Mouse (Mus musculus): ENCODE data around the gene Ampd3.

Ampd3 gene

DNA sequence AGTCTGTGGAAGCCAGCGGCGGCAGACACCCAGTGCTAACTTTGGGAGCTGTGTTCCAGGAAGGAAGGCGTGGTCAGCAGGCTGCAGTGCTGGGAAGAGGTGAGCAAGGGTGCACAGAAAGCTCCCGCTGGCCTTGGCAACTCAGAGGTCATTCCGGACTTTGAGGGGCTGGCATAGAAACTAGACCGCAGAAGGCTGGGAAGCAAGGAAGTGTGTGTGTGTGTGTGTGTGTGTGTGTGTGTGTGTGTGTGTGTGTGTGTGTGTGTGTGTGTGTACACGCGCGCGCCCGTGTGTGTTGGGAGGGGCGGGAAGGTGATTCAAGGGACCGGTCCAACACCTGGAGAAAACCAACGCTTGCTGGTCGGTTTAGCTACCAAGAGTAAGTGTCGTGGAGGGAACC lies at the start of gene Ampd3:
TSS of gene Ampd3 (plus strand) at position 206 of the 400 bp plus-strand sequence.
- DNase-seq (ENCODE audit: low spot score), result no peak

DNA sequence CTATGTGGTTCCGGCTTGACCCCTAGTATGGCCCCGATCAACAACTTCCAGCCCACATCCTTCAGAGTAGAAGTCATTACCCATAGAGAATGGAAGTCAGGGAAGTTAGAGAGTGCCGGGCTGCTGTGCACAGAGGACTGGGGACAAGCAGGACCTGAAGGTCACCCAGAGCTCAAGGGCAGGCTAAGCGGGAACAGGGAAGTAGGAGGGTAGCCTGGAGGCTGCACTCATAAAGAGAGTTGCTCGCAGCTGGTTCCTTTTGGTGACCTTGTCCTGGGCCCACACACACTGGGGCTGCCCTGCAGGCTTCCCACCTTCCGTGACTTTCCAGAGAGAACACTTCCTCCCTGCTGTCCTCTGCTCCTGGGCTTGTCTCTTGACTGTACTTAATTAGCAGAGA lies 49.5 kb upstream of the Ampd3 start:
- no peak for DNase-seq (ENCODE audit: low spot score)

DNA sequence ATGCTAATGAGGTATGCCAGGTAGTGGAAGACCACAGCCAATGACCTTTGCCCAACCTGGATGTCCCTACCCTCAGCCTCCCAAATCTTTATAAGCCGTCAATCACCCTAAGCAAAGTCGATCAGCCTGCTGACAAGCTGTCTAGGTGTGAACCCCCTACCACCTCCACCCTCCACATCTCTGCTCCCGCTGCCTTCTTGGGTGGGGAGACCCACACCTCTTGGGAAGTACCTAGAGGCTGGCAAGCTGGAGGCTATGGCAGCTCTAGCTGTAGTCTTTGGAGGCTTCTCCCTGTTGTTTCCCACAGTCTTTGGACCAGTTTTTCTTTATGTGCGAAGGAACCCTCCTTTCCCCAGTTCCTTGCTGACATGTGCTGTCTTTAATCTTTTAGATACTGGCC lies 48.1 kb upstream of the Ampd3 start:
- DNase-seq (ENCODE audit: low spot score), result no peak

DNA sequence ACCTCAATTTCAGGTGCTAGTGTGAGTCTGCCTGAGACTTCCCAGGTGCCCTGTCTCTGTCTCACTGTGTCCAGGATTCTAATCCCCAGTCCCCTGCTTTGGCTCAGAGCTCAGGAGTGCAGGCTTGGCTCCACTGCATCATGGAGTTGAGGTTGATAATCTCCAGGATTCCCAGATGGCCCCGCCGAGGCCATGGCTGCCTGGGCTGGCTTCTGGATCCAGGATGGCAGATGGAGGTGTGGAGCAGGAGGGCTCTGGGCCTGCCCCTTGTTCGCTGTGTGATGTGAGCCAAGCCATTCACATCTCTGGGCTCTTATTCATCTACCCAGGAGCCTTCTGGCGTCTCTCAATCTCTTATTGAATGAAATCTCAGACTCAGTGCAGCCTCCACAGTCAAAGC lies 45.8 kb upstream of the Ampd3 start:
- DNase-seq (ENCODE audit: low spot score), result no peak

DNA sequence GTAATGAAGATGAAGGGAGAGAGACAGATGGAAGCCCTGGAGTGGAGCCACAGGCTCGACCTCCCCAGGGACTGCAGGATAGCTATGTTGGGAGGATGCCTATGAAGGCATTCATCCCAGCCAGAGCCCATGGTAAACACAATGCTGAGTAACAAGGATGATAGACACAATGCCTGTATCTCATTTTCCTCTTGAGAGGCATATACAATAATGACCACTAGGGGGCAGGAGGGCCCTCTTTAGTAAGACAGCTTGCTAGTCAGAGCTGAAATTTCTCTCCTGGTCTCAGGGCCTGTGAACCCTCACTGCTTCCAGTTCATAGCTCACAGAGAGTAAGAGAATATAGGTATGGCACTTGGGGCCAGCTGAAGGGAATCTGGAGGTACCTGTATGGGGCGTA lies 41.0 kb upstream of the Ampd3 start:
- DNase-seq (ENCODE audit: low spot score), result peak; percentile 38

DNA sequence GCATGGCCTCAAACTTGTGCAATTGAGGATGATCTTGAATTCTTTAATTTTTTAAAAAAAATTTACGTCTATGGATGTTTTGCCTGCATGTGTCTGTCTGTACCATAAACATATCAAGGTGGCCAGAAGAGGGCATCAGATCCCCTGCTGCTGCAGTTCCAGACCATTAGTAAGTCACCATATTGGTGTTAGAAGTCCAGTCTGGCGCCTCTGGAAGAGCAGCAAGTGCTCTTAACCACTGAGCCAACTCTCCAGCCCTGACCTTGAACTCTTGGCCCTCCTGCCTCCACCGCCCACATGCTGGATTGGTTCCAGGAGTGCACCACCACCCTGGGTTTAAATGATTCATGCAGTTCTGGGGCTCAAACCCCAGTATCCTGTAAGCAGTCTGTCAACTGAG lies 39.1 kb upstream of the Ampd3 start:
- no peak for DNase-seq (ENCODE audit: low spot score)

DNA sequence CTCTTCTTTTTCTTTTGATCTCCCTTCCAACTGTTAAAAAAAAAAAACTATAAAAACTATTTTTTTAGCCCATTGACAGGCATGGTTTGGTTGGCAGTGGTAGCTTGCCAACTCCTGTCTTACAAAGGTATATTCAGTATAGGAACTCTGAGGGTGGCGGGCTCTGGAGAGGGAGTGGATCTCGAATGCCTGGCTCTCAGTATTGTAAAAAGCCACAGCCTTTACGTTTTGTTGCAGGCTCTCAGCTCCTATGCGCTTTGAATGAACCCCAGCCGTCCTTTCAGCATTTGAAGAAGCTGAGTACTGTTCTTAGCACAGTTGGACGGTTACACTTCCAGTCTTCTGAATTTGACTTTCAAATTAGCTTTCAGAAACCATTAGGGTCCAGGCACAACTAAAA lies 38.7 kb upstream of the Ampd3 start:
- no peak for DNase-seq (ENCODE audit: low spot score)

DNA sequence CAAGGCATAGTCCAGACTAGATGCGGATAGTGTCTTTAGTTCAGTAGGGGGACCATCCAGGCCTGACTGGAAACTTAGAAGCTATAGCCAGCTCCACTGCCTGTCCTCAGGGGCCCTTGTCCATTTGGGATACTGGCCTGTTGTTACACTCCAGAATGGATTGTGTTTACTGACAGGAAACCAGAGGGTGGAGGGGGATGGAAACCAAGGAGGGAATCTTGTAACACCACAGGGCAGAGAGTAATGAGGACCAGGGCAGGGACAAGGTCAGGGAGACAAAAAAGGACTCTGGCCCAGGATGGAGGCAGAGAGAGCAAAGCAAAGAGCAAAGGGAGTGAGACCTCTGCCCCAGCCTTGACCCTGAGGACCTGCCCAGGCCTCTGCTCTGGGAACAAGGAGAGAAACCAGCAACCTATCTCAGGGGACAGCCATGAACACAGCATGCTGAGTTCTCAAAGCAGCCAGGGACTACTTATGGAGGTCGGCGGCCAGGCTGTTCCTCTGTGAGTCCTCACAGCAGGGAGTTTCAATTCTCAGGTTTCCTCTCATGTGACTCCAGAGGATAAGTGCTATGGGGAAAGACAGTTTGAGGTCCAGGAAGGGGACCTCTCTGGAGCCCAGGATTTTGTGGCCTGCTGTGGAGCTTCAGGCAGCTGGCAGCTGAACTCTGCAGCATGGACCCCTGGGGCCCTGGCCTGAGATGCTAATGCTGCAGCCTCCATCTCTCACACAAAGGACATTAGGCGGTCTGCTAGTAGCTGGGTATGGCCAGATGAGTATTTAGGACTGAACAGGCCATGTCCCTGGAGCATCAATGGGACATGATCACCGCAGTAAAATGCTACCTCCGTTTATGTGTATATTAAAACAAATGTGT lies 36.7 kb upstream of the Ampd3 start:
- peak; percentile 29 for DNase-seq (ENCODE audit: low spot score)

DNA sequence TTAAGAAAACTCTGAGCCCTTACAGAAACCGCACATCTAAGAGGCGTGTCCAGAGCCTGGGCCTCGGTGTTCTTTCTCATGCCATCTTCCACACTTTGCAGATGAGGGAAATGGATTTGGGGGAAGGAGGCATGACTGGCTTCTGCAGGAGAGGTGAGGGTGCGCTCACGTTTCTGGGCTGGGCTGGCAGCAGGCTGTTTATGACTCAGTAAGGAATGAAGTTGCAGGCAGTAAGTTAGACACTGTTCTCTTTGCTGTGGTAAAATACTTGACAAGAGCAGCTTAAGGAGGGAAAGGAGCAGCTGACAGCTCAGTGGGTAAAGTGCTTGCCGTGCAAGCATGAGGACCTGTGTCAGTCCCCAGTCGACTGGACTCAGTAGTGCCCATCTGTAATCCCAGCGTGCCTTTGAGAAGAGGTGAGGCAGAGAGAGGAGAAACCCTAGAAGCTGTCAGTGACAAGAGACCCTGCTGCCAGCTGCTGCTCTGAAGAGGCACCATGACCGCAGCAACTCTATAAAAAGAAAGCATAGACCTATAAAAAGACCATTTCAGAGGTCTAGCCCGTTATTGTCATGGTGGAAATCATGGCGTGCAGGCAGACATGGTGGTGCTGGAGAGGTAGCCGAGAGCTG lies 35.9 kb upstream of the Ampd3 start:
- DNase-seq (ENCODE audit: low spot score), result no peak

DNA sequence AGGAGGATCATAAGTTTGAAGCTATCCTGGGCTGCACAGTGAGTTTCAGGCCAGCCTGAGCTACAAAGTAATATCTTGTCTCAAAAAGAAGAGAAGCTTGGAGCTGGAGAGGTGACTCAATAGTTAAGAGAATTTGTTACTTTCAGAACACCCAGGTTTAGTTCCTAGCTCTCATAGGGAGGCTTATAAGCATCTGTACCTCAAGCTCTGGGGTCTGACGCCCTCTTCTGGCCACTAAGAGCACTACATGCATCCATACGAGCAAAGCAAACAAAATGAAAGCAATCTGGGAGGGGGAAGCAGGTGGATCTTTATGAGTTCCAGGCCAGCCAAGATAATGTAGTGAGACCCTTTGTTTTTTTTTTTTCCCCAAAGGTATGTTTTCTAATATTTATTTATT lies 31.1 kb upstream of the Ampd3 start:
- no peak for DNase-seq (ENCODE audit: low spot score)

DNA sequence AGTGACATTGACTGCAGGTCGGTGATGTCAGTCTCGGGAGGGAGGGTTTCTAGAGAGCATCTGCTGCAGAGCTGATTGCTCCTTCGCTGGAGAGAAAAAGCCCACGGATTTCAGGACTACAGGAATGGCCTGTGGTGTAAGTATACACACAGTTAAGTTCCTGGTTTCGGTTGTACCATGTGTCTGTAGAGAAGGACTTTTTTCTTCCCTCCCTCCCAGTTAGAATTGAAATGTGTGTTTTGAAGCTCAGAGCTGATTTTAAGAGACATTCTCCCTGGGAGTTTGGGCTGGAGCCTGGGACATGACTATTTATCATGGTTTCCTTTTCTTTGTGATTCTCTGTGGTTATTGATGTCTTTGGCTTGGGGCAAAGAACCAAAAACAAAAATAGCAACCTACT lies 28.2 kb upstream of the Ampd3 start:
- no peak for DNase-seq (ENCODE audit: low spot score)

DNA sequence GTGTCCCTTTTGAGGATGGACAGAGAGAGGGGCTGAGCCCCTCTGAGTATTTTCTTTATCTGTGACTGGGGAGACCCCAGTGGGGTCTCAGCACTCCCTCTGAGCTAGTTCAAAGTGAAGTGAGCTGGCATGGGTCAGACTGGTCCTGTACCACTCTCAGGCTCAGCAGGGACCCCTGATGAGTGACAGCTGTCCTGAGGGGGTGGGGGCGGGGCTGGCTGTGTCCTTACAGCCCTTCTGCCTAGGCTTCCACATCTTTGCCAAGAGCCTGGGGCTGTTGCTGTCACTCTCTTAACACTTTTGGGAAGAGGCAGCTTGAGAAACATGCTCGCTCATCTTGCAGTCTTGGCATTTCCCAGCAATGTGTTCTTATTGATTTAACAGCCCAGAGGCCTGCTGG lies 27.8 kb upstream of the Ampd3 start:
- no peak for DNase-seq (ENCODE audit: low spot score)

DNA sequence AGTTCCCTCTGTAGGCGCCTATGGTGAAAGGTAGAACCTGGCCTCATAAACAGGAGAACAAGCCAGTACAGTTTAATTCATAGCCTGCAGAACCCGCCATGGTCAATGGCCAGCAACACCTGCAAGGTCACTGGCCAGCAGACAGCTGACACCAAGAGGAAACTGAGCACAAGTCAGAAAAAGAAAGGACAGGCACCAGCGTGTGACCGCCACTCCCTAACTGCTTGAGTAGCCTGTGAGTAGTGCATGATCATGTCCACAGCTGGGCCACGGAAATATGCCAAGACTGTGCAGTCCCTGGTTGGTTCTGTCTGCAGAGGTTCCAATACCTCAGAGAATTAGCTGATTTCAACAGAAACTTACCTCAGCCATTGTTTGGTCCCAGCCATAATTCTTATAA lies 26.0 kb upstream of the Ampd3 start:
- DNase-seq (ENCODE audit: low spot score), result no peak

DNA sequence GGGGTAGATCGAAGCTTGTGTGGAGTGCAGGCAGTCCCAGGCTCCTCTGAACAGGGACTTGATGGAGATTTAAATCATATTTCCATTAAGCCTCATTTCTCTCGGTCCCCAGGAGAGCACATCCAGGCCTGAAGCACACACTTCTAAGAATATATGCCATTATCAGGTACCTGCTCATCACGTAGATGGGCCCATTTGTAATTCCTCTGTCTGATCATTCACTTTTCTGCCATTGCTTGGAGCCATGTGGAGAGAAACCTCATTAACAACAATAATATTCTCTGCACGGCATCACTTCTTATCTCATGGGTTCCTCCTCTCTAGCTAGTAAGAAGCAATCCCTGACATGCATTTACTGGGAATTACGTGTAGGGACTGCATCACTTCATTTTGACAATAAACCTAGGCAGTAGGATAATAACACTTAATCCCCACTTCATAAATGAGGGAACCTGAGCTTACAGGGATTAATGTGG lies 21.9 kb upstream of the Ampd3 start:
- DNase-seq (ENCODE audit: low spot score), result no peak

DNA sequence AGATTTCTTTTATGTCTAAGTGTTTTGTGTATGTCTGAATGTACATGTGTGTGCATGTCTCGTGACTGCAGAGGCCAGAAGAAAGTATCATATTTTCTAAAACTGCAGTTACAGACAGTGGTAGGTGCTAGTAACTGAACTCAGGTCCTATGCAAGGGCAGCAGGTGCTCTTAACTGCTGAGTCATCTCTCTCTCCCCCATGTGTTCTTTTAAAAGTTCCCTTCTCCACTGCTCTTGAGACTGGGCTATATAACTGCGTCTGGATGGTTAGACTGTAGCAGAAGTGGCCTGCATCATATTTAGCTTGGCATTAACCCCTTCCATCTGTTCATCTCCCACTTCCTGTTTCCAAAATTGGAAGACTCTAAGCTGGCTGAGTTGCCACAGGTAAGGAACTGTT lies 21.2 kb upstream of the Ampd3 start:
- DNase-seq (ENCODE audit: low spot score), result no peak

DNA sequence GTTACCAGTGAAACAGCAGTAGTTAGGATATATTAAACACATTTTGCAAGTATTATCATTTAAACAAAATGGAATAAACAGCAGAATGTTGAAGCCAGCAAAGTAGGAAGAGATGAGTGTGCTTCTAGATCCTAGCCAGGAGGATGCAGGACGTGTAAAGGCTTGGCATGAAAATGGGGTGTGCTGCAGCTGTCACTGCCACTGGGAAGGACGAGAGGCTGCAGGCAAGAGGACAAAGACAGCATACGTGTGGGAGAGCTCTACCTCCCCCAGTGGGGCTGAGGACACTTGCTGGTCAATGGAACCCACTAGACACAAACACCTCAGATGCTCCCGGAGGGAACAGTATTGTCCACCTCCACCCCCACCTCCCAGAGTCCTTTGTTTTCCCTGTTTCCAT lies 17.2 kb upstream of the Ampd3 start:
- DNase-seq (ENCODE audit: low spot score), result no peak

DNA sequence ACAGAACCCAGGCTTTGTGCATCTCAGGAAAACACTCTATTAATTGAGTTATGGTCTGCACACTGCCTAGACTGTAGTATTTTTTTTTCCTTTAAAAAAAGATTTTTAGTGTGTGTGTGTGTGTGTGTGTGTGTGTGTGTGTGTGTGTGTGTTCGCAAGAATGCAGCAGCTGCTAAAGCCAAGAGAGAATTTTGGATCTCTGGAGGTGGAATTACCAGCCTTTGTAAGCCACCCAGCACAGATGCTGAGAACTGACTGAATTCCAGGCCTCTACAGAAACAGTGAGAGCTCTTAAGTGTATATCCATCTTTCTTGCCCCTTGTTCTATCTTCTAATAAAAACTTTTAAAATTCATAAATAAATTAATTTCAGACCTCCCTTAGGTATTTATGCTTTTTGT lies 16.4 kb upstream of the Ampd3 start:
- no peak for DNase-seq (ENCODE audit: low spot score)

DNA sequence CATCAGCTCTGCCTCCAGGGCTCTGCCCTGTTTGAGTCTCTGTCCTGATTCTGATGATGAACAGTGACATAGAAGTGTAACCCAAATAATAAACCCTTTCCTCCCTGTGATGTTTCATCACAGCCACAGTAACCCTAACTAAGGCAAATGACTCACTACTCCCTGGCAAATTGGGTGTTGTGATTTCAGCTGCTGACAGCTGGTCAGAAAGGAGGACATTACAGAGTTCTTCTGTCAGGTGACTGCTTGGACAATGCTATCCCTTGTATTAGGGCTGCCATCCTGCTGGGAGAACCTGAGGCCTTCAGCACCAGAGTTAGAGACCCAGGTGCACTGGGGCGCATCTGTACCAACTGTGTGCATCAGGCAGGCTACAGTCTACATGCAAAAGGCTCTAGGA lies 14.7 kb upstream of the Ampd3 start:
- no peak for DNase-seq (ENCODE audit: low spot score)

DNA sequence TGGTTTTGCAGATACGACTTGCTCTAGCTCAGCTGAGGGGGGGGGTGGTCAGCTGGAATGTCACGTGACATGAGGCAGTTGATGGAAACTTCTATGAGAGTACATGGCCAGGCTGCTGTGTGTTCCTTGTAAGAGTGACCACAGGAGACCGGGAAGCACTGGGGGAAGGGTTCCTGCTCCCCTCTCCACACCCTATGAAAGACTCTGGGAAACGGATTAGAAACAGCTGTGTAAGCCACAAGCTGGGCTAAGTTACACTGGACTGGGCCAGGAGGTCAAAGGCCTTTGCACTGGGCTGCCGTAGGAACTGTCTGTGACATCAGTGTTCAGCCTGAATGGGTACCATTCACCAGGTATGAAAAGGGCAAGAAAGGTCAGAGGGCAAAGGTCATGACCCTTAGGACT lies 14.1 kb upstream of the Ampd3 start:
- no peak for DNase-seq (ENCODE audit: low spot score)

DNA sequence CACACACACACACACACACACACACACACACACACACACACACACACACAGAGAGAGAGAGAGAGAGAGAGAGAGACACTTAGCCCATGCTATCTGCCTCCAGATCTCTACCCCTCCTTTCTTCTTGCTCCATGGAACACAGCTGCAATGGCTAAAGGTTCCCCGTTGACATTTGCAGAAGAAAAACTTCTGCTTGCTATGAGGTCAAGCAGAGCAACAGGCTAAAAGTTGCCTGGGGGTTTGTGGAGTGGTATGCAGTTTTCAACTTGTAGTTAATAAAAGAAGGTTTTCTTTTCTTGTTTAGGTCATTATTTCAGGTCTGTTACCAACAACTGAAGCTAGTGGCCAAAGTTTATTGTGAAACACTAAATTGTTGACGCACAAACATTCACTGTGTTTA lies 11.6 kb upstream of the Ampd3 start:
- DNase-seq (ENCODE audit: low spot score), result no peak

DNA sequence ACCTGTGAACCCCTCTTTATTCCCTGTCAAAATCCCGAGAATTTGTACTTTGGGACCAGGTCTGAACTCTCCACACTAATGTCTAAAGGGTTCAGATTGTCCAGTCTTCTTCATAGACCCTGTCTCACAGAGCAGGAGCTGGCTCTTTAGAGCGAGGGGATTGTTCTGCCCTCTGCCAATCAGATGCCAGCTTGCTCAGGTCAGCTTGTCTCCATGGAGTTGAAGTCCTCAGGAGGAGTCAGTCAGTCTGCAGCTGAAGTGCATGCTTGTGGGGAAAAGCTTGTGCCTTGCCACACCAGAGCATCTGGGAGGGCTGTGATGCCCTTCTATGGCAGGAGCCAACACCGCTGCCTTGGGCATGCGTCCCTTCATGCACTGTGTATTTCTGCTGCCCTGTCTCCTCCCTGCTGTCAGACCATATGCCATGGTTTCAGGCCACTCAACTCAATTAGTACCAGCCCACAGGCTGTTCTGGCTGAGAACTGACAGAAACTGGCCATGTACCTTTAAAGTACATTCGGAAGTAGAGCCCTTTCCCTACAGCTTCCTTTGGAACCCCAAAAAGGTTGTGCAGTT lies 5.3 kb upstream of the Ampd3 start:
- no peak for DNase-seq (ENCODE audit: low spot score)

DNA sequence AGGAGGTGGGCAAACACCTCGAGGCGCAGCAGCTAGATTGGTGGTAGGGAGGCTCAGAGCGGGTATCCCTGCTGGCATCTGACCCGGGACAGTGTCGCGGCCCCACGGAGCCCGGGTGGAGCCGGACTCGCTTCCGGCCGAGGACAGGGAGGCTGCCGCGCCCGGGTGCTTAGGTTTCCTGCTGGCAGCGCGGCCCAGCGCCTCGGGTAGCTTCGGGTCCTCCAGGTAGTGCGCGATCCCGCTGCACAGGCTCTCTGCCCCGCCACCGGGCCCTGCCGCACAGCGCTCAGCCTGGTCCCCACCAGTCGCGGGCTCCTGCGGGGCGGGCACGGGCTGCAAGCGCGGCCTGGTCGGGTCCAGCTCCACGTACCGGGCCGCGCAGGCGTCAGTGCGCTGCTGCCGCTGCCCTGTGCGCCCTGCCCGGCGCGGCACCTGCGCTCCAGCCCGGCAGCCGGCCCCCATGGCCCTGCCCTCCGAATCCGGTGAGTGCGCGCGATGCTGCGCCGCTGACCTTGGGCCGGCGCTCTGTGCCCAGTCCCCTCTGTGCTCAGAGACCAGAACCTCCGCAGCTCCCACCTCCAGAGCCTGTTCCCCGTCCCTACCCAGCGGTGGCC lies 552 bp downstream of the Ampd3 start:
- no peak for DNase-seq (ENCODE audit: low spot score)

DNA sequence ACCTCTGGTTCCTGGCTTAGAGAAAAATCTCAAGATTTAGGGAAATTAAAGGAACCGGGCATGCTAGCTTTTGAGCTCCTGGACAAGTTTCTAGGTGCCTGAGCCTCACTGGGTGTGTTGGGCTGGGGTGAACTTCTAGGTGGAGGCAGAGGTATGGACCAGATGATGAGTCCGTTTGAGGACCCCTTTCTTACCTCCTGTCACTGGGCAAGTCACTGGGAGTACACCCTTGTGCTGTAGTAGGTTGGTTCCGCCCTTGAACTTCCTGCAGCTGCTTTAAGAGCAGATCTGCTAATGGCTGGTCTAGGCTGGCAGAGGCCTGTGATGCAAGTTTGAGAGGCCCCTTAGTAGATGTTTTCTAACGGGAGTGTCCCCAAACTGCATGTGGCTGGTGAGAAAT lies 1.1 kb downstream of the Ampd3 start:
- DNase-seq (ENCODE audit: low spot score), result no peak
